22 mouse cellular contexts compared by ENCODE assay signal in genomic region chr6:54018038-54018437, GRCm38 (mm10). TPM values are rescaled to one million over a fixed set of nuclear protein-coding genes. Genes with fewer than 3 reads are reported as not detected.
DNase-seq lines count a peak whose midpoint lies in the region; ATAC-seq lines count a peak whose summit lies in the region.
"Had no signal": no experiment of that assay in that cellular context is flagged by ENCODE, and none has a peak within 500 bp of the region (broad histone marks: within the 10 kb centered on the region; RNA-seq: fewer than 3 reads in every experiment).

No protein-coding gene starts in this region.

- WGBS in lung, embryonic 15.5 days, result 8% methylated on average over 2 of the region's 2 CpGs

- H3K36me3 ChIP-seq in lung, embryonic 15.5 days, result no peaks in the 10 kb centered on the region
- H3K36me3 ChIP-seq: embryonic facial prominence, embryonic 10.5 days; limb, embryonic 10.5 days; liver, embryonic 12.5 days; neural tube, embryonic 13.5 days had no signal

- no peak overlapping the region for H3K4me3 ChIP-seq in lung, embryonic 15.5 days
- H3K4me3 ChIP-seq: embryonic facial prominence, embryonic 10.5 days; erythroblast, embryonic 14.5 days; gastrocnemius, adult 2 months; limb, embryonic 10.5 days; liver, embryonic 12.5 days; neural tube, embryonic 13.5 days had no signal

- DNase-seq in adrenal gland, adult (ENCODE audit: inconsistent age in 2 of 2, low spot score in 1 of 2), result peak; percentile 25 to 60
- no peak for DNase-seq in adrenal gland, postnatal 25 days
- no peak for DNase-seq in lung, adult 18-20 months
- DNase-seq in kidney, postnatal 14 days, result peak; percentile 59
- peak; percentile 47 for DNase-seq in mesoderm, embryonic 11.5 days (ENCODE audit: low read depth, low spot score)
- no peak for DNase-seq in right cerebral cortex, postnatal 25 days
- DNase-seq in left cerebral cortex, adult 18-20 months (ENCODE audit: low spot score in 2 of 2), result no peak
- DNase-seq: cerebellum, adult 9-10 months; gastrocnemius, adult 2 months; thymus, adult 2 months had no signal

- no peak overlapping the region for H3K4me2 ChIP-seq in lung, embryonic 15.5 days
- H3K4me2 ChIP-seq: hindbrain, embryonic 14.5 days; liver, embryonic 12.5 days; neural tube, embryonic 13.5 days had no signal

- H3K27me3 ChIP-seq in lung, embryonic 15.5 days, result no peaks in the 10 kb centered on the region
- H3K27me3 ChIP-seq: liver, embryonic 12.5 days had no signal

- peak overlapping the region; percentile 72 for H3K27ac ChIP-seq in lung, embryonic 15.5 days
- H3K27ac ChIP-seq: embryonic facial prominence, embryonic 10.5 days; gastrocnemius, adult 2 months; hindbrain, embryonic 14.5 days; limb, embryonic 10.5 days; liver, embryonic 12.5 days; neural tube, embryonic 13.5 days had no signal

- peaks cover 21% of the 10 kb centered on the region for H3K4me1 ChIP-seq in lung, embryonic 15.5 days
- H3K4me1 ChIP-seq: limb, embryonic 10.5 days; neural tube, embryonic 13.5 days had no signal

- no peak overlapping the region for H3K9ac ChIP-seq in lung, embryonic 15.5 days
- H3K9ac ChIP-seq: hindbrain, embryonic 14.5 days; liver, embryonic 12.5 days; neural tube, embryonic 13.5 days had no signal

- no peaks in the 10 kb centered on the region for H3K9me3 ChIP-seq in lung, embryonic 15.5 days
- H3K9me3 ChIP-seq: embryonic facial prominence, embryonic 10.5 days; limb, embryonic 10.5 days; liver, embryonic 12.5 days; neural tube, embryonic 13.5 days had no signal

- ATAC-seq in lung, embryonic 15.5 days (ENCODE audit: borderline replicate concordance, extremely low read depth, low FRiP score, low TSS enrichment), result no peak
- ATAC-seq: forebrain, embryonic 16.5 days; liver, embryonic 12.5 days had no signal

RNA-seq across cellular contexts. Expression of gene Chn2, which starts 21.3 kb away (rescaled TPM):
- total RNA-seq in adrenal gland, postnatal 25 days (2021), result 4.8 and 10.4 TPM in 2 replicates
- 13.0 and 13.6 TPM in 2 replicates for polyA plus RNA-seq in lung, embryonic 15.5 days (2015; fragmentation: Nextera tagmentation; extraction: Ambion mirVana)
- total RNA-seq in left cerebral cortex, adult 18-20 months (2021), result 10 to 100 TPM; 39.0 to 40.2 TPM
- polyA plus RNA-seq: erythroblast, embryonic 14.5 days had no signal

RNA-seq across cellular contexts. Expression of gene Cpvl, which starts 39.6 kb away (rescaled TPM):
- total RNA-seq in adrenal gland, postnatal 25 days (2021), result not detected in 2 replicates
- polyA plus RNA-seq in lung, embryonic 15.5 days (2015; fragmentation: Nextera tagmentation; extraction: Ambion mirVana), result 0.14 and 0.19 TPM in 2 replicates
- not detected for total RNA-seq in left cerebral cortex, adult 18-20 months (2021)
- total RNA-seq: gastrocnemius, adult 2 months; heart, postnatal 10 days; megakaryocyte, adult 5-6 weeks; monocyte, adult 5-6 weeks had no signal
- polyA plus RNA-seq: erythroblast, embryonic 14.5 days; forebrain, embryonic 16.5 days; hindbrain, embryonic 14.5 days; liver, embryonic 12.5 days; neural tube, embryonic 13.5 days; stomach, embryonic 14.5 days; thymus, adult 2 months had no signal

Comparison
In these comparisons a context has a peak if more than half of its experiments do, and no peak if none do; other contexts are left out.
1. DNase-seq: peak in adrenal gland, adult (2 of 2), kidney, postnatal 14 days (single experiment) and mesoderm, embryonic 11.5 days (single experiment); none in adrenal gland, postnatal 25 days (single experiment), lung, adult 18-20 months (0 of 2), right cerebral cortex, postnatal 25 days (single experiment) and left cerebral cortex, adult 18-20 months (0 of 2).